Mouse (Mus musculus): Measurements from ENCODE around the gene Slc4a1. TPM values are rescaled to one million over a fixed set of nuclear protein-coding genes. Genes with fewer than 3 reads are reported as not detected.
"Not testable (repeated sequence)": the region's sequence is repeated elsewhere in the genome, so short reads cannot be mapped to it uniquely, and the experiment has no call there.

The Slc4a1 gene
- polyA plus RNA-seq, 2 experiments from 2014 or later = not detected

DNA sequence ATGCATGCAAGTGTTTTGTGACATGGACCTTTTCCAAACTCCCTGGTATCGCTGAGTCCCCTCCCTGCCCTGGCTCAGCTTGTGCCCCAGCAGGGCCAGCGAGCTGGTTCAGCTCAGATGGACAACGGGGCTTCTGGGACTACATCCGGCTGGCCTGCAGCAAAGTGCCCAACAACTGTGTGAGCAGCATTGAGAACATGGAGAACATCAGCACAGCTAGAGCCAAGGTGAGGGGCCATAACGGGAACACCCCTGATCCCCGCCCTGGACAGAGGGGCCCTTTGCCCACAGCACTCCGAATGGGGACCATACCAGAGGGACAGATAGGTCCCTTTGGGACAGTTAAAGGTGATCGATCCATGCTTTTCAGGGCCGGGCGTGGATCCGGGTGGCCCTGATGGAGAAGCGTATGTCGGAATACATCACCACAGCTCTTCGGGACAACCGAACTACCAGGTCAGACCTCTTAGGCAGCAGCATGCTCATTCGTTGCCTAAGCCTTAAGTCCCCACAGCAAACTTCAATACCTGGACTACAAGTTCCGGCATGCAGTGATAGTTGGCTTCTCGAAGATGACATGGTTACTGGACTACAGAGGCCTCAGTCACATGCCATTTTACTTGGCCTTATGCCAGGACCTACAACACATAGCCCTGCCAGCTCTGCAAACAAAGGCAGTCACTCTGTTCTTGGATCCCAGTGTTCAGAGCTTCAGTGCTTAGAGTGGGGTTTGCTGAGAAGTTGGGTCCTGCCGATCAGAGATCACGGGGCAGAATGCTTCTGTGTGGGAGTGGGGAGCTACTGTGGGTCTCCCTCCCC is 32.2 kb upstream of the Slc4a1 start:
- ATAC-seq = no peak

DNA sequence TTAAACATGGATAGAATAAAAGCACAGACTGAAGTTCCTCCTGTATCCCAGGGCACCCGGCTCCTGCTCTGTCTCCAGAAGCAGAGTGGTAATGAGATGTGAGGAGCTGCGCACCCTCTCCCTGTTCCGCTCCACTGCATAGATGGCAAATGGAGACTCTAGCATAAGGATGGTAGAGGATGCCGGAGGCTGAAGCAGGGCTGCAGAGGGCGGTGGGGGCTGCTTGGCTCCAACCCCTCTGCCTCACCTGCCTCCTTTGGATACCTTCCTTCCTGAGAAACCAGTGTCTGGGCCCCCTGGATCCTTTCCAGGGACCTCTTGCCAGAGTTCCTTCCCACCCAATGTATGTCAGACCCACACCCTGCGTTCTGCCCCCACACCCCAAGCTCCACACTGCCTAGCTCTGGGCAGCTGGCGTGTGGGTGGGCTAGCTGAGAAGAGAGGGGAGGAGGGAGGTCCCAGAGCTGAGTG is 30.7 kb upstream of the Slc4a1 start:
- no peak for ATAC-seq

- no peak for ATAC-seq
Measured at GRCm38 (mm10) chr11:102396263-102396662, 30.3 kb upstream of the Slc4a1 start.

DNA sequence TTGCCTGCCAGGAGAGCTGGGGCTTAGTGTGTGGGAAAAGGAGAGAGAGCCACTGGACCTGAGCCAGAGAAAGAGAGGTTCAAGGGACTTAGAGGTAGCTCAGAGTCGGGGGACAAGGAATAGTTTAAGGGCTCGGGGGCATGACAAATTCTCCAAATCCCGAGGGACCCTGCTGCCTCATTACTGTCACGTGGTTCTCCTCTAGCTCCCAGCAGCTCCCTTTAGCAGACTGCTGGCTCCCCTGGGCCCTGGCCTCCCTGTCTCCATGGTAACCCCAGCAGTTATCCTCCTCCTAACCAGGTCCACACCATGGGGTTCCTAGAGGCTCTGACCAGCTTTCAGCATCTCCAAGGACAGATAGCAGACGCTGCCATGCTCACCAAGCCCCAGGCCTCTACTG is 29.2 kb upstream of the Slc4a1 start:
- no peak for ATAC-seq

DNA sequence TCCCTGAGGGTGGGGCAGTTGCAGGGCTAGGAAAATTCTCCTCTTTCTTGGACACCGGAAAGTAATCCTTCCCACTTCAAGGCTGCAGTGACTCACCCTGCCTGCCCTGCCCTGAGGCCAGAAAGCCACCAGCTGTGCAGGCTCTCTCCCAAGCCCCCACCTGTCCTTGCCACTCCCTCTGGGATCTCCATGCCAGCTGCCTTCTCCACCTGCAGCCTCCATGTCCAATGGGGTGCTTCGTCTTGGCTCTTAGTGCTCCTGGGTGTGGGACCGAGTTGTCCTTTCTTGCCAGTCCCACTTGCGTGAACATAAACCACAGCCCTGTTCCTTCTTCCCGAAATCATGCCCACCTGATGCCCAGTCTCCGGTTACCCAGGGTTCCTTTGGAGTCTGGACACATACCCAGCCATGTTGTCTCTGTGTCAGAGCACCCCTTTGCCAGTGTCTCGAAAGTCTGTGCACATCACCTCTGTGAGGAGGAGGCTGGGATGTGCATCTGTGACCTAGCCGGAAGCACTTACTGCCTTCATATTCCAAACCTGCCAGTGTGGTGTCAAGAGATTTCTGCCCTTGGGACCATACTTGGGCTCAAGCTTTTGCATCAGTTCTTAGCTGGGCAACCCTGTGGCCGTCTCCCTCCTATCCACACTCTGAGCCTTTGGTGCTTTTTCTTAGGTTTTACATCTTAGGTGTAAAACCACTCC is 28.6 kb upstream of the Slc4a1 start:
- ATAC-seq = no peak

- ATAC-seq = peak; percentile 58
Measured at GRCm38 (mm10) chr11:102393719-102394420, 27.9 kb upstream of the Slc4a1 start.

GRCm38 (mm10) chr11:102393238-102393634 is 27.2 kb upstream of the Slc4a1 start, which contains the start of gene Rundc3a:
Rundc3a (plus strand) TSS chr11:102393403.
- peak; percentile 65 for ATAC-seq

DNA sequence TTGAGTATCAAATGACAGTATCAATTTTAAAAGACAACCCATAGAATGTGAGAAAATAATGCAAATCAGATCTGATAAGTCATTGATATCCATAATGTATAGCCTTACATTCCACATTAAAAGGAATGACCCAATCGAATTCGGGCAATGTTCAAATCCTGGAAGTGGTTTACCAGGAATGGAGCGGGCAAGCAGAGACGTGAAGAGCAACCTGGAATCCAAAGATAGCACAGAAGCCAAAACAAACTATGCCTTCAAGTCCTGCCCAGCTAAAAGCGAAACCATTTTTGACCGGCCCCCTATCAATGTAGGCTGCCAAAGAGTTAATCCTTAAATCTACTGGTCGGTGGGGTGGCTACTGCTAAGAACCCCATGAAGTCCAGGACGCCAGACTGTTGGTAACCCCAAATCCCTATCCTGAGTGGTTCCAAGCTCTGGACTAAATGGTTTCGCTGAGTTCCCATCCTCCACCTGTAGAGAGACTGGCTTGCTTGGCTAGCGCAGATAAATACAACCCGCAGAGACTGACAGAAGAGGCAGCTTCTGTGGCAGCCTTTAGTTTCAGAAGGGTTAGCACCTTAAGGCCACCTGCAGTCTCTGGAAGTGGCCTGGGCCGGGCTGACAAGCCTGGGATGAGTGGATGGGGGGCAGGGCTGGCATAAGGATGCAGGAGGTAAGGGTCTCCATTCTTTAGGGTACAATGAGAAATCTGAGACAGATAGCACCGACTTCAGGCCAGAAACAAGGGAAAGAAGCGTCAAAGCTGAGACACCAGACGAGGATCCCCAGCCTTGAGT is 26.6 kb upstream of the Slc4a1 start:
- no peak for ATAC-seq

DNA sequence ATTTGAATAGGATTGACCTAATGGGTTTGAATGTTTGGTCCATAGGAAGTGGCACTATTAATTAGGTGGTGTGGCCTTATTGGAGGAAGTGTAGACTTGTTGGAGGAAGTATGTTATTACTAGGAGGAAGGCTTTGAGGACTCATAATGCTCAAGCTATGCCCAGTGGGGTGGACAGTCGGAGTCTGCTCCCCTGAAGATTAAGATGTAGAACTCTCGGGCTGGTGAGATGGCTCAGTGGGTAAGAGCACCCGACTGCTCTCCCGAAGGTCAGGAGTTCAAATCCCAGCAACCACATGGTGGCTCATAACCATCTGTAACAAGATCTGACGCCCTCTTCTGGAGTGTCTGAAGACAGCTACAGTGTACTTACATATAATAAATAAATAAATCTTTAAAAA is 23.4 kb upstream of the Slc4a1 start:
- not testable (repeated sequence) for ATAC-seq

DNA sequence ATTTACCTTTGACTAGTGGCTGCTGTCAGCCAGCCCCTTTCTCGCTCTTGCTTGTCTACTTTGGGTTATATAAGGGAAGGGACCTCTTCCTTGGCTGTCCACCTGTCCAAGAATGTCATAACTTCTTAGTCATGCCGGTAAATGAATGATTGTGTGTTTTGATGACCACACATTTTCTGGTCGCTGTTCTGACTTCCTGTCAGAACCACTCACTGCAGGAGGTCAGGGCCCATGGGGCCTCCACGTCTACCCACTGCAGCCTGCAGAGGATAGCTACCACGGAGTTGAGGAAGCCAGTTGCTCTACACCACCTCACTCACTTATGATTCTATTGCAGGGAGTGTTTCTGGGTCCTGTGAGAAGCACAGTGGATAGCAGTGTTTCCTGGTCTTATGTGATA is 20.1 kb upstream of the Slc4a1 start:
- no peak for ATAC-seq

GRCm38 (mm10) chr11:102385075-102385474 is 19.1 kb upstream of the Slc4a1 start:
- no peak for ATAC-seq

DNA sequence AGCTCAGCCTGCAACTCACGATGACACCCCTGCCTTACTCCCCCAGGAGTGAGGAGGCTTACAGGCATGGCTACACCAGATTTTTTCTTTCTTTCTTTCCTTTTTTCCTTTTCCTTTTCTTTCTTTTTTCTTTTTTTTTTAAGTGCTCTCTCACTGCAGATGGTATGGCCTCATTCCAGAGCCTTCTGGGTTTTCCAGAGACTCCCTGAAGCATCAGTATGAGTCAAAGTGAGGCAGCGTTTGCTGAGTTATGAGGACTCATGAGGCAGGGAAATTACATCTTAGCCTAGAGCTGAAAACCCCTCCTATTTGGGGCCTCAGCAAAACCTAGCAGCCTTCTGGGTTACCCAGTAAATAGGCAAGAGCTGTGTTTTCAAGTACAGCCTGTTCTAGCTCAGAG is 18.4 kb upstream of the Slc4a1 start:
- ATAC-seq = no peak

DNA sequence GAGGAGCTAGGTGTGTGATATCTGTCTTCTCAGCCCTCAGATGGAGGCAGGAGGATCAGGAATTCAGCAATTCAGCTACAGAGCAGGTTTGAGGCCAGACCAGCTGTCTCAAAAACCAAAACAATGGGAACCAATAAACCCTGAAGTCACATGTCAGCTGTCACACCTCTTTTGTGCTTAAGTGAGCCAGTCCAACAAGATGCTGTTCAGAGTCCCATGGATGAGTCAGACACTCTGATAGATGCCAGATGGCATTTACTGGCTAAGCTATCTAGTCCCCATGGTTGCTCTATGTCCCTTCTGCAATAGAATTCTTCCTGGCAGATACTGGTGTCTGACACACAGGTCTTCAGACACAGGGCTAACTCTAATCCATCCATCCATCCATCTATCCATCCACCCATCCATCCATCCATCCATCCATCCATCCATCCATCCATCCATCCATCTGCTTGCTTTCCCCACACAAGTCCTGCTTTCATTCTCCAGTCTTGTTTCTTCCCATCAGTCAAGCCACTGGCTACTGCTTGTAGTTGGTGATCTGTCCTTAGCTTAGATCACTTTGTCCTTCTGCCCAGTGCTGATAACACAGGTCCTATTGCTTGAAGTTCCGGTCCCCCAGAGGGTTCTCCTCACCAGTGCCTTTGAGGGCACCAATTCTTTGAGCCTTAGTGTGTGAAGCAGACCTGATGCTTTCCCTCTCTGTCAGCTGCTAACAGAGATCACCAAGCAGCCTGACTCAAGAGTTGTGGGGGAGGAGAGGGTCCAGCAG is 17.5 kb upstream of the Slc4a1 start:
- ATAC-seq = no peak

DNA sequence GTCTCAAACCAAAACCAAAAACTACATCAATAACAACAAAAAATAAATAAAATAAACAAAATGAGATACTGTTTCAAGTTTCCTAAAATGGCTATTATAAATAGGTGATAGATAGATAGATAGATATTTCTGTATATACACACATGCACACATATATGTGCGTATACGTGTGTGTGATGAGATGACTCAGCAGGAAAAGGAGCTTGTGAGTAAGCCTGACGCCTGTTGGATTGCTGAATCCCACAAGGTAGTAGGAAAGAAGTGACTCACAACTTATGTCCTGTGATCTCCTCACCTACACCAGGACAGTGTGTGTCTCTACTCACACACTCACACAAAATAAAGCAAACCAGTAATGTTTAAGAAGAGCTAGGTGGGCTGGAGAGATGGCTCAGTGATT is 16.8 kb upstream of the Slc4a1 start:
- no peak for ATAC-seq

GRCm38 (mm10) chr11:102381341-102382100 is 15.5 kb upstream of the Slc4a1 start:
- ATAC-seq = no peak

DNA sequence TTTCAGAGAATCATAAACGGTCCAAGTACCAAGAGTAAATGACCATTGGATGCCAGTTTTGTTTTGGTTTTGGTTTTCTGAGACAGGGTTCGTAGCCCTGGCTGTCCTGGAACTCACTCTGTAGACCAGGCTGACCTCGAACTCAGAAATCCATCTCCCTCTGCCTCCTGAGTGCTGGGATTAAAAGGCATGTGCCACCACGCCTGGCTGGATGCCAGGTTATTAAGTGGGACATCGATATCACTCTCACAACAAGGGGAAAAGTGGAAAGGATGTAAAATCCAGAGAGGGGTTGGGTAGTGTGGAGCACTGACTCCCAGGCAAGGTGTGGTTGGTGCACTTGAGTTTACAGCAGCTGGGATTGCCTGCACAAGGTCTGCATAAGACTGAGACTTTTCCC is 14.1 kb upstream of the Slc4a1 start:
- ATAC-seq = no peak

- no peak for ATAC-seq
Measured at GRCm38 (mm10) chr11:102377186-102377585, 11.2 kb upstream of the Slc4a1 start.

- no peak for ATAC-seq
Measured at GRCm38 (mm10) chr11:102376196-102376835, 10.3 kb upstream of the Slc4a1 start.

- no peak for ATAC-seq
Measured at GRCm38 (mm10) chr11:102375196-102376173, 9.5 kb upstream of the Slc4a1 start.

Measured in CD4-positive, CD25-positive, alpha-beta regulatory T cell, adult 4 months (primary cell).